Mouse (Mus musculus): Measurements from ENCODE around the gene Hist1h2ak. TPM values are rescaled to one million over a fixed set of nuclear protein-coding genes. Genes with fewer than 3 reads are reported as not detected.
"Not testable (repeated sequence)": the region's sequence is repeated elsewhere in the genome, so short reads cannot be mapped to it uniquely, and the experiment has no call there.

Hist1h2ak gene
- polyA plus RNA-seq, 1 experiment from 2014 or later: 43.1 TPM

- Histone ChIP-seq H3K4me2 (peak overlapping the region; percentile 70), H3K9me3 (no peaks in the 10 kb centered on the region), H3K9ac (peak overlapping the region; percentile 37), H3K27ac (peak overlapping the region; percentile 91), H3K27me3 (no peaks in the 10 kb centered on the region), H3K4me3 (peak overlapping the region; percentile 49), H3K36me3 (no peaks in the 10 kb centered on the region), H3K4me1 (peaks cover 39% of the 10 kb centered on the region)
- no peak for ATAC-seq (ENCODE audit: borderline replicate concordance, extremely low read depth, low FRiP score, low TSS enrichment)
- 3% methylated on average over 9 of the region's 9 CpGs for WGBS
Observed at GRCm38 (mm10) chr13:21783734-21784161, 30.1 kb upstream of the Hist1h2ak start.

GRCm38 (mm10) chr13:21783255-21783617 is 29.6 kb upstream of the Hist1h2ak start, which contains the start of gene Hist1h3i:
Gene Hist1h3i, minus strand, starts transcription at chr13:21783370.
- Histone ChIP-seq H3K9me3 (no peaks in the 10 kb centered on the region), H3K36me3 (no peaks in the 10 kb centered on the region), H3K4me2 (peak within 1 kb of the TSS; percentile 70), H3K27ac (peak within 1 kb of the TSS; percentile 91), H3K4me3 (peak within 1 kb of the TSS; percentile 49), H3K27me3 (no peaks in the 10 kb centered on the region), H3K9ac (peak within 1 kb of the TSS; percentile 66), H3K4me1 (peaks cover 36% of the 10 kb centered on the region)
- ATAC-seq (ENCODE audit: borderline replicate concordance, extremely low read depth, low FRiP score, low TSS enrichment): peak; percentile 76; the same call in 1 of the 2 replicates
- WGBS: 0% methylated on average over 13 of the region's 20 CpGs

- peak overlapping the region; percentile 91 for H3K27ac ChIP-seq
- peak overlapping the region; percentile 49 for H3K4me3 ChIP-seq
- not testable (repeated sequence) for H3K27me3 ChIP-seq; H3K9me3 ChIP-seq; H3K36me3 ChIP-seq; ATAC-seq (ENCODE audit: borderline replicate concordance, extremely low read depth, low FRiP score, low TSS enrichment)
- peaks cover 35% of the 10 kb centered on the region for H3K4me1 ChIP-seq
- peak overlapping the region; percentile 66 for H3K9ac ChIP-seq
- H3K4me2 ChIP-seq: peak overlapping the region; percentile 70
- under 1% methylated on average over 14 of the region's 35 CpGs for WGBS
Observed at GRCm38 (mm10) chr13:21782361-21783254, 29.0 kb upstream of the Hist1h2ak start.

- 82% methylated on average over 1 of the region's 1 CpGs for WGBS
- Histone ChIP-seq H3K4me3 (no peak overlapping the region), H3K27ac (peak overlapping the region; percentile 17)
Observed at GRCm38 (mm10) chr13:21781639-21782038, 28.0 kb upstream of the Hist1h2ak start.

GRCm38 (mm10) chr13:21781021-21781555 is 27.5 kb upstream of the Hist1h2ak start:
- no peaks in the 10 kb centered on the region for H3K36me3 ChIP-seq
- H3K4me2 ChIP-seq: peak overlapping the region; percentile 90
- peak overlapping the region; percentile 65 for H3K4me3 ChIP-seq
- H3K9ac ChIP-seq: peak overlapping the region; percentile 84; the same call in 1 of the 2 replicates
- H3K27ac ChIP-seq: peak overlapping the region; percentile 98
- no peaks in the 10 kb centered on the region for H3K9me3 ChIP-seq
- peaks cover 35% of the 10 kb centered on the region for H3K4me1 ChIP-seq
- ATAC-seq (ENCODE audit: borderline replicate concordance, extremely low read depth, low FRiP score, low TSS enrichment): no peak
- WGBS: 31% methylated on average over 6 of the region's 6 CpGs
- no peaks in the 10 kb centered on the region for H3K27me3 ChIP-seq

More at GRCm38 (mm10) chr13:21781639-21782038, 28.0 kb upstream of the Hist1h2ak start:
- ATAC-seq (ENCODE audit: borderline replicate concordance, extremely low read depth, low FRiP score, low TSS enrichment): no peak
- Histone ChIP-seq H3K27me3 (no peaks in the 10 kb centered on the region), H3K9ac (no peak overlapping the region), H3K36me3 (no peaks in the 10 kb centered on the region), H3K4me2 (no peak overlapping the region; the same call in 1 of the 2 replicates), H3K9me3 (no peaks in the 10 kb centered on the region), H3K4me1 (peaks cover 37% of the 10 kb centered on the region)

- ATAC-seq (ENCODE audit: borderline replicate concordance, extremely low read depth, low FRiP score, low TSS enrichment): peak; percentile 64
- WGBS: under 1% methylated on average over 44 of the region's 44 CpGs
- peak within 1 kb of the TSS; percentile 65 for H3K4me3 ChIP-seq
Observed at GRCm38 (mm10) chr13:21779767-21780731, 26.4 kb upstream of the Hist1h2ak start, which contains the start of gene Hist1h1b. Gene Hist1h1b, minus strand, starts transcription at chr13:21780625.

GRCm38 (mm10) chr13:21778814-21779766 is 25.5 kb upstream of the Hist1h2ak start:
- H3K4me2 ChIP-seq: peak overlapping the region; percentile 90
- no peaks in the 10 kb centered on the region for H3K36me3 ChIP-seq
- H3K9ac ChIP-seq: peak overlapping the region; percentile 84
- peak overlapping the region; percentile 65 for H3K4me3 ChIP-seq
- H3K27me3 ChIP-seq: no peaks in the 10 kb centered on the region
- H3K4me1 ChIP-seq: peaks cover 18% of the 10 kb centered on the region
- WGBS: 2% methylated on average over 33 of the region's 33 CpGs
- H3K9me3 ChIP-seq: no peaks in the 10 kb centered on the region
- H3K27ac ChIP-seq: peak overlapping the region; percentile 98
- ATAC-seq (ENCODE audit: borderline replicate concordance, extremely low read depth, low FRiP score, low TSS enrichment): peak; percentile 73

More at GRCm38 (mm10) chr13:21779767-21780731, 26.4 kb upstream of the Hist1h2ak start, which contains the start of gene Hist1h1b:
- Histone ChIP-seq H3K36me3 (no peaks in the 10 kb centered on the region), H3K9ac (peak within 1 kb of the TSS; percentile 84), H3K9me3 (no peaks in the 10 kb centered on the region), H3K4me2 (peak within 1 kb of the TSS; percentile 90), H3K27ac (peak within 1 kb of the TSS; percentile 98), H3K4me1 (peaks cover 26% of the 10 kb centered on the region), H3K27me3 (no peaks in the 10 kb centered on the region)

- H3K27me3 ChIP-seq: no peaks in the 10 kb centered on the region
- H3K36me3 ChIP-seq: no peaks in the 10 kb centered on the region
- no peaks in the 10 kb centered on the region for H3K9me3 ChIP-seq
- H3K4me3 ChIP-seq: 0 out of 2 replicates have a peak overlapping the region, but pooled peaks have one; percentile 17
- no peak overlapping the region for H3K27ac ChIP-seq
- H3K9ac ChIP-seq: no peak overlapping the region
- 49% methylated on average over 1 of the region's 1 CpGs for WGBS
- peak overlapping the region; percentile 38 for H3K4me2 ChIP-seq
- H3K4me1 ChIP-seq: peaks cover 26% of the 10 kb centered on the region
- no peak for ATAC-seq (ENCODE audit: borderline replicate concordance, extremely low read depth, low FRiP score, low TSS enrichment)
Observed at GRCm38 (mm10) chr13:21755707-21756106, 2.1 kb upstream of the Hist1h2ak start.

GRCm38 (mm10) chr13:21754294-21755001 is 821 bp upstream of the Hist1h2ak start:
- H3K4me2 ChIP-seq: peak overlapping the region; percentile 70
- H3K4me3 ChIP-seq: peak overlapping the region; percentile 47
- not testable (repeated sequence) for H3K27me3 ChIP-seq; H3K36me3 ChIP-seq; H3K9me3 ChIP-seq; ATAC-seq (ENCODE audit: borderline replicate concordance, extremely low read depth, low FRiP score, low TSS enrichment)
- under 1% methylated on average over 15 of the region's 26 CpGs for WGBS
- peak overlapping the region; percentile 96 for H3K27ac ChIP-seq
- peak overlapping the region; percentile 55 for H3K9ac ChIP-seq
- H3K4me1 ChIP-seq: peaks cover 28% of the 10 kb centered on the region

GRCm38 (mm10) chr13:21753051-21753523 is 540 bp downstream of the Hist1h2ak start:
- Histone ChIP-seq H3K9ac (peak overlapping the region; percentile 55), H3K9me3 (no peaks in the 10 kb centered on the region), H3K4me2 (peak overlapping the region; percentile 70), H3K27ac (peak overlapping the region; percentile 96), H3K36me3 (no peaks in the 10 kb centered on the region), H3K27me3 (no peaks in the 10 kb centered on the region), H3K4me3 (peak overlapping the region; percentile 47), H3K4me1 (peaks cover 33% of the 10 kb centered on the region)
- ATAC-seq (ENCODE audit: borderline replicate concordance, extremely low read depth, low FRiP score, low TSS enrichment): peak; percentile 7; the same call in 1 of the 2 replicates
- WGBS: under 1% methylated on average over 10 of the region's 10 CpGs
